Mouse (Mus musculus): ENCODE measurements around the gene Mrpl44.

Gene Mrpl44

GRCm38 (mm10) chr1:79775927-79776458 is at the start of gene Mrpl44, which contains the start of gene Wdfy1:
TSS of gene Mrpl44 (plus strand) at chr1:79776018.
TSS of gene Wdfy1 (minus strand) at chr1:79776143.
- in situ Hi-C loops (cut with MboI, MseI) = no loop called here

DNA sequence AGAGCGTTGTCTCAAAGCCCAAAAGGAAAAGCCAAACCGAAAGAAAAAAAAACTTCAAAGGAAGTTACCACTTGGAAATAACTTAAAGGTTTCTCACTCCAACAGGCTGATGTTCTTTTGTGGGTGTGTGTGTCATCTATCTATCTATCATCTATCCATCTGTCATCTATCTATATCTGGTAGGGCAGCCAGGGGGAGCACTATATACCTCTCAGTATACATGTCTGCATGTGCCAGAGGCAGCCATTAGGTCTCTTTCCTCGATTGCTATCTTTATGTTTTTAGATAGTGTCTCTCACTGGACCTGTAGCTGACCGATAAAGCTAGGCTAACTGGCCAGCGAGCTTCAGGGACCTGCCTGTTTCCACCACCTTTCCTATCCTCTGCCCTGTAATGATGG is 41.0 kb upstream of the Mrpl44 start:
- in situ Hi-C loops (cut with MboI, MseI) = no loop called here

GRCm38 (mm10) chr1:79736408-79736807 is 39.4 kb upstream of the Mrpl44 start:
- in situ Hi-C loops (cut with MboI, MseI) = no loop called here

GRCm38 (mm10) chr1:79739726-79740125 is 36.1 kb upstream of the Mrpl44 start:
- in situ Hi-C loops (cut with MboI, MseI) = no loop called here

- in situ Hi-C loops (cut with MboI, MseI) = no loop called here
Observed at GRCm38 (mm10) chr1:79741002-79741401, 34.8 kb upstream of the Mrpl44 start.

- in situ Hi-C loops (cut with MboI, MseI) = no loop called here
Observed at GRCm38 (mm10) chr1:79742949-79743348, 32.9 kb upstream of the Mrpl44 start.

GRCm38 (mm10) chr1:79743385-79743784 is 32.4 kb upstream of the Mrpl44 start:
- in situ Hi-C loops (cut with MboI, MseI) = no loop called here

DNA sequence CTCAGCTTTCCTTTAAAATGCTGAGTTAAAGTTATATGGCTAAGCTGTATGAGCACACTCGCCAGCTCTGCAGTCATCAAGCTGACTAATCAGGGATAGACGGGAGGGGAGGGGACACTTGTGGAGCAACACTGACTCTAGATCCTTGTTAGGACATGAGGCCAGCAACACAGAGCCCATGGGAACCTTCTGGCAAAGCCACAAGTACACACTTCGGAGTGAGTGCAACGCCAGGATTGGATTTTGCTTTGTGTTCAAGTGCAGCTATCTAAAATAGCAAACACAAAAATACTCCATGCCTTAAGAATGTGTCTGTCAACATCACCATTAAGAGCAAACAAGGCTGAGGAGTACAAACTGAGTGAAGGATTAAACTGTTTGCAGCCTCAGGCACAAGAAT is 29.8 kb upstream of the Mrpl44 start:
- in situ Hi-C loops (cut with MboI, MseI) = no loop called here

- in situ Hi-C loops (cut with MboI, MseI) = no loop called here
Observed at GRCm38 (mm10) chr1:79751186-79751585, 24.6 kb upstream of the Mrpl44 start.

DNA sequence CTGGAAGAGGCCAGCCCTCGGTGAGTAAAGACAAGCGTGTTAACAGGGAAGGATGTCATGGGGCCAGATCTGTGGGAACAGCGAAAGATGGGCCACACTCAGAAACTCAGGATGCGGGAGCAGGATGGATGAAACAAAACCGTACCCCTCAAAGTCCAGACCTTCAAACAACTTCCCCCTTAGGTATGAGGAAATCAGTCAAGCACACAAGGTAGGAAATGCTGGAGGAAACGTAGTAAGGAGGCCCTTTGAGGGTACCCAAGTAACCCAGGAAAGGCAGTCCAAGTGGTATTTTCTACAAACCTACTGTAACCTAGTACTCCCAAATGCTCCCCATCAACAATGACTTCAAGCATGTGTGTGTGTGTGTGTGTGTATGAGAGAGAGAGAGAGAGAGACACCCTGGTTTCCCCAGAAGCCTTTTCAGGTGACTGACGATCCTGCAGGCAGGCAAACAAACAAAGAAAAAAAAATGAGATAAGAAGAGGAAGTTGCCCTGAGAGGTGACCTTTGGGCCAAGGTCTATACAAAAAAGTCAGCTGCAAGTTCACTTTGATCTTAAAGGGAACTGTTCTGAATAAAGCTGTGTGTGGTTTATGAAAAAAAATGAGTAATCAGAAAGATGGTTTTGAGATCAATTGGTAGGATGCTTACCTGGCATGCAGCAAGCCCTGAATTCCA is 23.7 kb upstream of the Mrpl44 start:
- in situ Hi-C loops (cut with MboI, MseI) = no loop called here

- in situ Hi-C loops (cut with MboI, MseI) = no loop called here
Observed at GRCm38 (mm10) chr1:79752714-79753340, 23.0 kb upstream of the Mrpl44 start.

DNA sequence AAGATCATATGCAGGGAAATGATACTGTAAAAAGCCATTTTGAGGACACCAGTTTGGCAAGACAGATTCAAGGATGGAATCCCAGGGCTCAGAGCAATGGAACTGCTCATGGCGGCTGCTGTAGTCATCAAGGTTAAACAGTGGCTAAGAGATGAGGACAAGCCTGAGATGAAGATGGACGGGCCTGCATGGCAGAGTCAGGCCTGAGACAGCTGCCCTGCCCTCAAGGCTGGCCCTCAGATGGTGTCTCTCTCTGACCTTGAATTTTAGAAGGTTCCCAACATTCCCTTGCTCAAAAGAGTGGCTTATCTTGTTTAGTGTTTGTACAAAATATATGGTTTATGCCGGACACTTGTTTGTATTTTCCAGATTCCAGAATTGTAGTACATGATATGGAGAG is 22.4 kb upstream of the Mrpl44 start:
- in situ Hi-C loops (cut with MboI, MseI) = no loop called here

- in situ Hi-C loops (cut with MboI, MseI) = no loop called here
Observed at GRCm38 (mm10) chr1:79754936-79755335, 20.9 kb upstream of the Mrpl44 start.

DNA sequence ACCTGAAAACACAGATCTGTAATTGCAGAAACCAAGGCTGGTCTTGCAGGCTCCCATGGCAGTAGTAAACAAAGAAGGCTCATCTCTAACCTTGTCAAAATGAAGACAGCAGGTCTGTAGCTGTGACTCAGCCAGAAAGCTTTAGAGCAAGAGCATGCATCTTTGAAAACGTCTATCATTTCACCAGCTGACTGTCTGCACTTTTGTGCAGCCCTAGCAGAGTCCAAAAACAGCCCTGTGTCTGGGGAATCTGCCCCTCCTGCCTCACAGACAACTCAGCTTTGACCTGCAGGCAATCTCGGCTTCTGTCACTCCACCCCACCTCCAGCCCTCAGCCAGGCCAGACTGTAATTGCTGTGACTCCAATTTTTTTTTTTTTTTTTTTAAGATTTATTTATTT is 20.4 kb upstream of the Mrpl44 start:
- in situ Hi-C loops (cut with MboI, MseI) = no loop called here

- in situ Hi-C loops (cut with MboI, MseI) = no loop called here
Observed at GRCm38 (mm10) chr1:79756417-79756816, 19.4 kb upstream of the Mrpl44 start.

DNA sequence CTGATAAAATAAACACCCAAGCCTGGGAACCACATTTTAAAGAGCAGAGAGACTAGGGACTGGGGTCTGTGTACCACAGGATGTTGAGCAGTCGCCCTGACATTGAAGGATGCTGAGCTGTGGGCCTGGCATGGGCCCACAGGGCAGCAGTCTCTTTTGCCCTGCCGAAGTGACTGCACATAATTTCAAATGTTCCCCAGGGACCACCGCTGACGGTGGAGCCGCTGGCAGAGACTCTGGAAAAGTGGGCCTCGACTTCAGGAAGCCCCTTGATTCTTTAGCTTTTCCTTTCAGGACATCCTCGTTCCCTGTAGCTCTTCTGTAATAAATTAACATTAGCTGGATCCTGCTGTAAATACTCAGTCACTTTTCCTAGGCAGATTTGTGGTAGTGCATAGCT is 18.7 kb upstream of the Mrpl44 start:
- in situ Hi-C loops (cut with MboI, MseI) = no loop called here

GRCm38 (mm10) chr1:79757597-79757996 is 18.2 kb upstream of the Mrpl44 start:
- in situ Hi-C loops (cut with MboI, MseI) = no loop called here

DNA sequence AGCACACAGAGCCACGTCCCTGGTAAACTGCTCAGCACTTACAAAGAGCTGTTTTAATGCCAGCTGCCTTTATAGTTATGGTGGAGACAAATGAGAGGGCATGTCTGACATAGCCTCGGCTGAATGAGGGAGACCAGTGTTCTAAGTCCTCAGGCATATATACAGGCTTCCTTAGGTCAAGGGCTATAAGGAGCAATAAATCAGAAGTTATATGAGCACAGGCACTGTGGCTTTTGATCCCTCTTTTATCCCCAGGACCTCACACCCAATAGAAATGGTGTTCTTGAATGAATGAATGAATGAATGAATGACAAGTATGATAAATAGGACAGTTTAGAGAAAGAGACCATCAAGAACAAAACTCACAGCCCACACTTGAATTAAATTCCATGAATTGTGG is 16.8 kb upstream of the Mrpl44 start:
- in situ Hi-C loops (cut with MboI, MseI) = no loop called here

GRCm38 (mm10) chr1:79759436-79759972 is 16.3 kb upstream of the Mrpl44 start:
- in situ Hi-C loops (cut with MboI, MseI) = no loop called here

- in situ Hi-C loops (cut with MboI, MseI) = no loop called here
Observed at GRCm38 (mm10) chr1:79760656-79761055, 15.2 kb upstream of the Mrpl44 start.

DNA sequence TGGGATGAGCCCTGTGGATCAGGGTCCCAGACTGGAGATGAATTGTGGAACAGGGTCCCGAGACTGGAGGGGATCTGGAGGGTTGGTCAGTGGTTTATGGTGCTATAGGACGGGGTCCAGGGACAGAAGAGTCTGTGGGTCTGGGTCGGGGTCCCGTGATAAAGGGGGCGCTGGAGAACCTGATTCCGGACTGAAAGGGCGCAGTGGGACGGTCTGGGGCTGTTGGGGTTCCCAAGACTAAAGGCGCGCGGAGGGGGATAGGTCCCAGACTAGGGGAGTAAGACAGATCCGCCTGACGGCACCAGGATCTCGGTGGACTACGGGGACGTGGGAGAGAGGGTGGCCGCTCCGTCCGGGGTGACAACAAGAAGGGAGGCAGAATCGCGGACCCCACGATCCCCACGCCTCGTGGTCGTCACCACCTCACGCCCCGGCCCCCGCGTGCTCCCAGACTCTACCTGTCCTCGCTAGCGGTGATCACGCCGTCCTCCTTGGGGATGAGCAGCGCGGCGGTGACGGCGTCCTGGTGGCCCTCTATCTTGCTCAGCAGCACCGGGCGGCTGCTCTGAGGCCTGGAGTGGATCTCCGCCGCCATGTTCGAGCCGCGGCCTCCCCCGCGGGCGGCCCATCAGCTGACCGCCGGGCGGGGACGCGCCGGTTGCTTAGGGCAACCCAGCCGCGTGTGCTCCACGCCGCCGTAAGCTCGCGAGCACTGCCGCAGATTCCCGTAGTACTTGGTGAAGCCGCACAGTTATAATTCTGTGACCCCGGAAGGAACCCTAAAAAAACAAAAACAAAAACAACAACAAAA is 14.5 kb upstream of the Mrpl44 start:
- in situ Hi-C loops (cut with MboI, MseI) = no loop called here

- in situ Hi-C loops (cut with MboI, MseI) = no loop called here
Observed at GRCm38 (mm10) chr1:79761917-79762271, 13.9 kb upstream of the Mrpl44 start.

Data from T-helper 1 cell (primary cell).